Mouse (Mus musculus) midbrain, embryonic 13.5 days (tissue): ENCODE data around the gene Slc26a8. TPM values are rescaled to one million over a fixed set of nuclear protein-coding genes. Genes with fewer than 3 reads are reported as not detected.
A peak's percentile ranks its signal among the peaks of the same experiment; 100 is the strongest.

Source experiments
- ATAC-seq: fragments of 200-750 bp; cut with Nextera tagmentation; 2 replicates; pipeline ENCODE4 v1.8.0; 2017; ENCODE audit warnings: mild to moderate bottlenecking, moderate TSS enrichment, moderate library complexity
- H3K27ac ChIP-seq: fragments of 300-500 bp; sonication (generic); 2 replicates; pipeline ENCODE4 v1.5.1; 2015; ENCODE audit warnings: inconsistent platforms, mild to moderate bottlenecking, moderate library complexity
- H3K27me3 ChIP-seq: fragments of 300-500 bp; sonication (generic); 2 replicates; pipeline ENCODE4 v1.6.1; 2015; ENCODE audit warnings: mild to moderate bottlenecking, inconsistent platforms
- H3K36me3 ChIP-seq: fragments of 300-500 bp; sonication (generic); 2 replicates; pipeline ENCODE4 v1.6.1; 2015; ENCODE audit warnings: mild to moderate bottlenecking, inconsistent platforms
- H3K4me1 ChIP-seq: fragments of 300-500 bp; sonication (generic); replicated peaks from 2 replicates; pipeline ENCODE4 v1.6.1; 2015; ENCODE audit warnings: inconsistent platforms
- H3K4me2 ChIP-seq: fragments of 300-500 bp; sonication (generic); replicated peaks from 2 replicates; pipeline ENCODE4 v1.6.1; 2015; ENCODE audit warnings: moderate library complexity, mild to moderate bottlenecking, inconsistent platforms
- H3K4me3 ChIP-seq: fragments of 300-500 bp; sonication (generic); replicated peaks from 2 replicates; pipeline ENCODE4 v1.5.1; 2015; ENCODE audit warnings: mild to moderate bottlenecking, inconsistent platforms
- H3K9ac ChIP-seq: fragments of 300-500 bp; sonication (generic); replicated peaks from 2 replicates; pipeline ENCODE4 v1.6.1; 2015; ENCODE audit warnings: mild to moderate bottlenecking, inconsistent platforms
- H3K9me3 ChIP-seq: fragments of 300-500 bp; sonication (generic); 2 replicates; pipeline ENCODE4 v1.6.1; 2016; ENCODE audit warnings: mild to moderate bottlenecking, inconsistent platforms
- WGBS: fragments of 180-500 bp; shearing (Covaris S2); methylation state at CpG from one replicate; pipeline ENCODE4 v1.1.7; 2015; 5-methylcytosine and 5-hydroxymethylcytosine counted together
- polyA plus RNA-seq: library from polyadenylated mRNA; unstranded; fragments of >200 nt; fragmentation: Nextera tagmentation; extraction: Ambion mirVana; gene quantifications from 2 replicates; pipeline ENCODE4 v1.2.1, GENCODE M21; 2015

Slc26a8 gene
- polyA plus RNA-seq, 1 experiment from 2014 or later: 1.3 TPM

DNA sequence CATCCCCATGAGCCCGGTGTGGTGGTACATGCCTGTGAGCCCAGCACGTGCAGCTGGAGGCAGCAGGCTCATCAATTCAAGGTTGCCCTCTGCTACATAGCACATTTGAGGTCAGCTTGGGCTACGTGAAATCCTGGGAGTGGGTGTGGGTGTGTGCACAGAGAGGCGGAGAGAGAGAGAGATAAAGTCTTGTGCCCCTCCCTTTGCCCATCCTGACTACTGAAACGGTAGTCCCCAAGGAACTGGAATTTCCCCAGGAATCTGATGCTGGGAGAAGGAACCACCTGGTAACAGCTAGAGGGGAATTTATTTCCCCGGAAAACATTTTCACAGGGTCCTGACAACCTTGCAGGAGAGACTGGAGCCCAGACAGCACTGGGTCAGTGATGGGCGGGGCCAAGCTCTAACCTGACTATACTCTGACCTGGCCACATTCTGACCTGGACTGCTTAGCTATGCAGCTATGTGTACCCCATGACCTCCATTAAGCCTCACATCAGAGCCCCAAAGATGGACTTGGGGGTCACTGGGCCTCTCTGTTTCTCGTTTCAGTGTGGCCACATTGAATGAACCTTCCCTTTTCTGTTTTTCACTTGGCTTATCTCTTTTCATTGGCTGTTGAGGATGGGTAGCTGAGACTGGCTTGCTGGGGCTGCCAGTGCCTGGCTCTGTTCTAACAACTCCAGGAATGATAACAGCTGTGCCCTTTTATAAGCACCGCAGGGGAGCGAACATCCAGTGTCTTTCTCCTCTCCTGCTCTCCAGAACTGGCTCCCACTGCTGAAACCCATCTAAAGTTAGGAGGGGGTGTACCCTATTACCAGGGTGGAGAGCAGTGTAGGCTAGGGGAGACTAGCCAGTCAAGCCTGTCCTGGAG is 61.5 kb downstream of the Slc26a8 start:
- WGBS: 70% methylated on average over 10 of the region's 10 CpGs
- ATAC-seq: no peak
- Histone ChIP-seq H3K9ac (0 out of 2 replicates have a peak overlapping the region, but pooled peaks have one; percentile 1), H3K4me1 (no peaks in the 10 kb centered on the region), H3K27ac (no peak overlapping the region), H3K36me3 (no peaks in the 10 kb centered on the region), H3K4me2 (no peak overlapping the region), H3K4me3 (no peak overlapping the region), H3K27me3 (no peaks in the 10 kb centered on the region), H3K9me3 (no peaks in the 10 kb centered on the region)

DNA sequence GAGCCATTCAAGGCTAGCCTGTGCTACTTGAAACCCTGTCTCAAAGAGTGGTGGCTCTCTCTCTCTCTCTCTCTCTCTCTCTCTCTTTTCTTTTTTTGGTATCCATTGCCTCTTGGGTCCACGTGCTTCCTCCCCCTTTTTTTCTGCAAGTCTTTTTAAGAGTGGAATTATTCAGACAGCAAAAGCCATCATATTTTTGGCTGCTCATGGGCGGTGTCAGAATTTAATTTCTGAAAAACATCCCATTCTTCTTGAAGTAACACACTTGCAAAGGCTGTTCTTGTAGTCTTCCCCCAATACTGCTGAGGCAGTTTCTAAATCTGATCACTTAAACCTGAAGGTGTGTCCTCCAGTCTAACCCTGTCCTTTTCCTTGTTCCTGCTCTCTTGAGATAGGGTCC is 63.1 kb downstream of the Slc26a8 start:
- H3K4me3 ChIP-seq: no peak overlapping the region
- no peaks in the 10 kb centered on the region for H3K36me3 ChIP-seq
- H3K27ac ChIP-seq: no peak overlapping the region
- no peak overlapping the region for H3K4me2 ChIP-seq
- H3K4me1 ChIP-seq: 0 out of 2 replicates have a peak, but pooled peaks cover 3% of the 10 kb centered on the region
- H3K27me3 ChIP-seq: no peaks in the 10 kb centered on the region
- no peak for ATAC-seq
- H3K9me3 ChIP-seq: no peaks in the 10 kb centered on the region
- WGBS: 74% methylated on average over 2 of the region's 2 CpGs
- H3K9ac ChIP-seq: no peak overlapping the region

DNA sequence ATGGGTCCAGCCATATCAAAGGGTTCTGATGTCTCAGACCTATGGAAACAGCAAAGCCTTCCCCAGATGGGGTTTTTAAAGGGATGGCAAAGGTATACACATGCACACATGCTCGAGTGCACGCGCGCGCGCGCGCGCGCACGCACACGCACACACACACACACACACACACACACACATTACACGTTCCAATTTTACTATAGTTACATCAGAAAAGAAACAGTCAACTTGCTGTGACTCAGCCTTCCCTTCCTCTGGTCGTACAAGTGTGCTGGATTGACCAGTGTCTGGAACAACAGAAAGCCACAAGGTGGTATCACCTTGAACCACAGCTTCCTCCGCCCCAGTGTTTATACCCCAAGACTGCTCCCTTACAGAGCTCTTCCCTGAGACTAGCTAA is 64.7 kb downstream of the Slc26a8 start:
- no peak overlapping the region for H3K9ac ChIP-seq
- no peak overlapping the region for H3K4me3 ChIP-seq
- H3K4me1 ChIP-seq: peaks cover 15% of the 10 kb centered on the region
- no peaks in the 10 kb centered on the region for H3K36me3 ChIP-seq
- H3K27ac ChIP-seq: no peak overlapping the region
- ATAC-seq: no peak
- no peaks in the 10 kb centered on the region for H3K27me3 ChIP-seq
- WGBS: 90% methylated on average over 15 of the region's 15 CpGs
- H3K4me2 ChIP-seq: no peak overlapping the region
- H3K9me3 ChIP-seq: no peaks in the 10 kb centered on the region

DNA sequence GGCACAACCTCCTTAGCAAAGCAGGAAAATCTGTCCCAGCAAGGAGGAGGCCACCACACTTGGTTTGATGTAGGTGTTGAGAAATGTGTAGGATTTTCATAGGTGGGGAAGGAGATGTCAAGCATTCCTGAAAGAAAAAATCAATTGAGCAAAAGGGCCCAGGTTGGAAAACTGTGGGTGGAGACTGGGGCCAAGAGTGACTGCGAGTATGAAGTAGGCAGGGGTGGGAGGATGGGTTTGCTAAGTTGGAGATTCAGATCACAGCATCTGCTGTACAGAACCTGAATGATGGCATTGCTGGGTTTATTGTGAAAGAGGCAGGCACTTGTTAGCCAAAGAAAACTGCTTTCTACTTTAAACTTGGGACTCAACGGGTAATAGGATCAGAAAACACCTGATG is 65.2 kb downstream of the Slc26a8 start:
- 88% methylated on average over 2 of the region's 2 CpGs for WGBS
- Histone ChIP-seq H3K27me3 (no peaks in the 10 kb centered on the region), H3K4me1 (peaks cover 20% of the 10 kb centered on the region), H3K9ac (no peak overlapping the region), H3K4me2 (no peak overlapping the region), H3K9me3 (no peaks in the 10 kb centered on the region), H3K4me3 (no peak overlapping the region), H3K27ac (no peak overlapping the region), H3K36me3 (peaks cover 4% of the 10 kb centered on the region)
- ATAC-seq: no peak

DNA sequence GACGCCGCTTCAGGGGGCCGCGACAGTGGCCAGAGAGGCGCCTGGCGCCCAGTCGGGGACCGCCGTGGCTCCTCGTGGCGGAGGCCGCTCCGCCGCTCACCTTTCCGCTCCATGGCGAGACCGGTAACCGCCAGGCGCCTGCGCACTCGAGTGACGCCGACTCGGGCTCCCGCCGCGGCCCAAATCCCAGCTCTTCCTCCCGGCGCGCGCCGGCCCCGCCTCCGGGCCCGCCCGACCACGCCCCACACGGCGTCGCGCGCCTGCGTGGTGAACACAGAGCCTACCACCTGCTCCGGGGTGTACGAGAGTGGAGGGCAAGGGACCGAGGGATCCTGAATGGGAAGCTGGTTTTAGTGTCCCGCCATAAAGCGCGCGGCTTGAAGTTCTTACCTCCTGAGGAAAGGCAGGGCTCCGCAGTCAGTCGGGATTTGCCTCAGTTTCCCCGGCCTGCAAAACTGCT is 67.7 kb downstream of the Slc26a8 start, which contains the start of gene Srpk1:
TSS of gene Srpk1 (minus strand) at position 410 of the 460 bp plus-strand sequence.
- peak within 1 kb of the TSS; percentile 99 for H3K9ac ChIP-seq
- H3K4me3 ChIP-seq: peak within 1 kb of the TSS; percentile 98
- H3K4me1 ChIP-seq: peaks cover 39% of the 10 kb centered on the region
- peaks cover 18% of the 10 kb centered on the region for H3K36me3 ChIP-seq
- H3K27me3 ChIP-seq: no peaks in the 10 kb centered on the region
- no peaks in the 10 kb centered on the region for H3K9me3 ChIP-seq
- peak; percentile 97 for ATAC-seq
- H3K4me2 ChIP-seq: peak within 1 kb of the TSS; percentile 79
- 1% methylated on average over 47 of the region's 53 CpGs for WGBS
- peak within 1 kb of the TSS; percentile 93 for H3K27ac ChIP-seq

DNA sequence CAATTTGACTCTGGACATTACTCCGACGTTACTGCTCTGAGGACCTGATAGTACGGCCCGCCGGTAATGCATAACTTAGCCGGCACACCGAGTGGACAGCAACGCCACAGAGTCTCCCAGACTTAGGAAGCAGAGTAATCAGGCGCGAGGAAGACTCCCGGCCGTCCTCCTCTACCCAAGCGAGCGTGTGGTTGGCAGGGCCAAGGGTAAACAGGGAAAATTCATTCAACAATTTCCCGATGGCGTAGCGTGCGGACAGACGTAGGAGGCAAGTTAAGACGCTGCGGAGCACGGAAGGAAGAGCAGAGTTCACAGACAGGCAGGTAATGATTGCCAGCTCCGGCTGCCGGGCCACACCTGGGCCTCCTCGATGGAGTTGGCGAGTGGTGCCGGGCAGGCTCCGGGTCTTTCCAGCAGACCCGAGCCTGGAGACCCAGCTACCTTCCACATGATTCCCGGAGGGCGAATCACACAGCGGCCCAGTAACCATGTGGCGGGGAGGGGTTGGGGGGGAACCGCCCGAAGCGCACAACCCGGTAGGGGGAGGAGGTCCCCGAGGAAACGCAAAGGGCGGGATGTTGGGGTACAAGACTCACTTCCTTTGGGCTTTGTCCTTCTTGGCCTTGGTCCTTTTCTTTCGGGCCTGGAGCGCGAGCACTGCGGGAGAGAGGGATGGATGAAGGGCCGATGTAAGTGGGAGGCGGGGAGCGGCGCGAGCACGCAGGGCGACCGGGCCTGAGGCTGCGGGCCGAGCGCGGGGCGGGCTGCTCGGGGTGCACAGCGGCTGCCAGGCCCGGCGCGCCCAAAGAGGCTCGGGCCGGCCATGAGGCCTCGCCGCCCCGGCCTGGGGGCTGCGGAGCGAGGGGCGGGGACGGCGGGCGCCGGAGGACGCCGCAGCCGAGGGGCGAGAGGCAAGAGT is 68.4 kb downstream of the Slc26a8 start:
- H3K27ac ChIP-seq: peak overlapping the region; percentile 93
- no peaks in the 10 kb centered on the region for H3K9me3 ChIP-seq
- H3K4me3 ChIP-seq: peak overlapping the region; percentile 98
- no peaks in the 10 kb centered on the region for H3K27me3 ChIP-seq
- H3K36me3 ChIP-seq: peaks cover 19% of the 10 kb centered on the region
- WGBS: under 1% methylated on average over 61 of the region's 78 CpGs
- peak overlapping the region; percentile 79 for H3K4me2 ChIP-seq
- H3K4me1 ChIP-seq: peaks cover 39% of the 10 kb centered on the region
- H3K9ac ChIP-seq: peak overlapping the region; percentile 99
- peak; percentile 79 for ATAC-seq

DNA sequence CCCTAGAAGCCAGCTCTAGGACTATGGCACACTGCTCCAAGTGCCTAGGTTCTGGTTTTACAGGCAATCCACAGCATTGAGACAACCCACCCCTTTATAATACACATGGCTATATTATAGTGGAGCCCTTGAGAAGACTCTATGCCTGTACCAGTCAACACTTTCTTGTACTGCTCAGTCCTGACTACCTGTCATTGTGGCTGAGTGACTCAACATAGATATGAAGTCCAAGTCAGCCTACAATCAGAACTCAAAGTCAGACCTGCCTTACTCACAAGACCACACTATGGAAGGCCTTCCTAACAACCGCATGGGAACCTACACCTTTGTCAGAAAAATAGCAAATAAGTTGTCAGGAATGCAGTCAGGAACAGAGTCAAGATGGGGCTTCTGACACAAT is 71.3 kb downstream of the Slc26a8 start:
- Histone ChIP-seq H3K9ac (no peak overlapping the region), H3K36me3 (peaks cover 39% of the 10 kb centered on the region), H3K27me3 (no peaks in the 10 kb centered on the region), H3K27ac (no peak overlapping the region), H3K4me2 (no peak overlapping the region), H3K4me3 (no peak overlapping the region), H3K4me1 (peaks cover 39% of the 10 kb centered on the region), H3K9me3 (no peaks in the 10 kb centered on the region)
- ATAC-seq: no peak
- 95% methylated on average over 1 of the region's 1 CpGs for WGBS

DNA sequence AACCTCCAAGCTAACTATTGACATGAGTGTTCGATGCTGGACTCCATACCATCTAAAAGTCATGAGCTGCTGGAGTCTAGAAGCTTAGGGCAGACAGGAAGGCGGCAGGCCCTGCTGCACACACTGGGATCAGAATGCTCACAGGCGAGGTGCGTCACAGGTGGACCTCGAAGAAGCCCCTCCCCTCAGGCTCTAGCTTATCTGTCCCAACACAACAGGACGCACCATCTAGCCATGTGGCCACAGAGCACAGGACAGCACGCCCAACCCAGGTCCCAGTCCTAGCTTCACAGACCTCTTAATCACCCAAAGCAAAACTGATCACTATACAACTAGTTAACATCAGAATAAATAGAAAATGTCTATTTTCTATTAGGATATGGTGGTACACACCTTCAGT is 71.9 kb downstream of the Slc26a8 start:
- Histone ChIP-seq H3K27me3 (no peaks in the 10 kb centered on the region), H3K27ac (no peak overlapping the region), H3K9ac (no peak overlapping the region), H3K9me3 (no peaks in the 10 kb centered on the region), H3K4me3 (no peak overlapping the region), H3K4me2 (no peak overlapping the region), H3K4me1 (peaks cover 39% of the 10 kb centered on the region), H3K36me3 (peaks cover 39% of the 10 kb centered on the region)
- 92% methylated on average over 7 of the region's 7 CpGs for WGBS
- no peak for ATAC-seq

DNA sequence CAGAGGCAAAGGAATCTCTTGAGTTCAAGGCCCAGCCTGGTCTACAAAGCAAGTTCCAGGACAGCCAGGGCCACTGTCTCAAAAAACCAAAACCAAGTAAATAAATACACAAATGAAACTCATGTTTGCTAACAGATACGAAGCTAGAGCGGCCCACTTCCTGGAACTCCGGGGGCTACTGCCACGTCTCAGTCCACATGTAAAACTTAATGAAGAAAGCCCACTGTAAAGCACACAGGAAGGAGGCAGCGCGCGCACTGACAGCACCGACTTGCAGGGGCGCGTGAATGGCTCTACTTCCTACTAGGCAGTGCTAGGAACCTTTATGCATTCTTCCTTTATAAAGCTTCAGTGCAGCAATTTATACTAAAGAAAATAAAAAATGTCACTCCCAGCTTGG is 72.4 kb downstream of the Slc26a8 start:
- Histone ChIP-seq H3K4me1 (peaks cover 37% of the 10 kb centered on the region), H3K27me3 (no peaks in the 10 kb centered on the region), H3K4me2 (no peak overlapping the region), H3K36me3 (peaks cover 39% of the 10 kb centered on the region), H3K9ac (no peak overlapping the region), H3K4me3 (no peak overlapping the region), H3K9me3 (no peaks in the 10 kb centered on the region), H3K27ac (no peak overlapping the region)
- WGBS: 93% methylated on average over 10 of the region's 10 CpGs
- no peak for ATAC-seq

DNA sequence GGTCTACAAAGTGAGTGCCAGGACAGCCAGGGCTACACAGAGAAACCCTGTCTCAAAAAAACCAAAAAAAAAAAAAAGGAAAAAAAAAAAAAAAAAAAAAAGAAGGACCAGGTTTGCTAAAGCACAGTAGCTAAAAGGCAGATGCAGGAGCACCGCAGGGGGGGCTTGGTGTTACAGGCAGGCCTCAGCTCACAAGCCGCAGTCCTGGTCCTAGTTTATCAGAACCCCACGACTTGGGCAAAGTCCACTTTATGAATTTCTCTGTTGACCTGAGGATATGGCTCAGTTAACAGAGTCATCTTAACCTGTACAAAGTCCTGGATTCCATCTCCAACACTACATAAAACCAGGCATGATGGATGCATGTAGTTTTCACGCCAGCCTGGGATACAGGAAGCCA is 74.7 kb downstream of the Slc26a8 start:
- Histone ChIP-seq H3K27ac (no peak overlapping the region), H3K36me3 (peaks cover 39% of the 10 kb centered on the region), H3K4me2 (no peak overlapping the region), H3K9me3 (no peaks in the 10 kb centered on the region), H3K27me3 (no peaks in the 10 kb centered on the region), H3K9ac (no peak overlapping the region), H3K4me3 (no peak overlapping the region), H3K4me1 (peaks cover 24% of the 10 kb centered on the region)
- WGBS: 98% methylated on average over 4 of the region's 4 CpGs
- no peak for ATAC-seq

DNA sequence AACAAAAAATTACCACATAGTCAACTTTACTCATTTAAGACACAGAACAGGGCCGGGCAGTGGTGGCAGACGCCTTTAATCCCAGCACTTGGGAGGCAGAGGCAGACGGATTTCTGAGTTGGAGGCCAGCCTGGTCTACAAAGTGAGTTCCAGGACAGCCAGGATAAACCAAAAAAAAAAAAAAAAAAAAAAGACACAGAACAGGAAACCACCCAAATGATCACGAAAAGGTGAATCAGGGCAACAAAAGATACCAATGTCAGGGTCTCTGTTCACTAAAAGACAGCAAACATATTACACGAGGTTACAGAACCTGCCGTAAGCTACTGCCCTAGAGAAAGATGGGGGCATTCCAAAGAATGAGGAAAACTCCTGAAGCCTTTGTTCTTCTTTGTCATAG is 76.9 kb downstream of the Slc26a8 start:
- no peaks in the 10 kb centered on the region for H3K27me3 ChIP-seq
- no peak overlapping the region for H3K27ac ChIP-seq
- H3K9me3 ChIP-seq: no peaks in the 10 kb centered on the region
- H3K4me3 ChIP-seq: no peak overlapping the region
- peaks cover 5% of the 10 kb centered on the region for H3K4me1 ChIP-seq
- 92% methylated on average over 6 of the region's 6 CpGs for WGBS
- H3K36me3 ChIP-seq: peaks cover 26% of the 10 kb centered on the region
- ATAC-seq: no peak
- no peak overlapping the region for H3K9ac ChIP-seq
- H3K4me2 ChIP-seq: no peak overlapping the region

DNA sequence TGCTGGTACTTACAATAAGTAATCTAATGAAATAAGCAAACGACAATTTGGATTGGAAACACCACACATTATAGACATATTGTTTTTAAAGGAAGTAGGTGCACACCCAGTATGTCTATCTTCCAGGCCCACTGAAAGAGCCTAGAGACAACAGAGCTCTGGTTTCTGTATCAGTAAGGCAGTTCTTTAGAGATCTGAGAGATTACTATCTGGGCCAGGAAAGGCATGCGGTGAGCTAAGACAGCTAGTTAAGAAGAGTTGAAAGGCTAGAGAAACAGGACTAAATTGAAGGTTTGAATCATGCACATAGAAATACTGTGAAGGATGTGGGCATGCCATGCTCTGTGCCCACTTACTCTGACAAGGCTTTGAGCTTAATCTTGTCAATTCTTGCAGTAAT is 77.4 kb downstream of the Slc26a8 start:
- Histone ChIP-seq H3K27me3 (no peaks in the 10 kb centered on the region), H3K4me3 (no peak overlapping the region), H3K4me2 (no peak overlapping the region), H3K4me1 (peaks cover under 1% of the 10 kb centered on the region), H3K36me3 (peaks cover 30% of the 10 kb centered on the region), H3K9ac (no peak overlapping the region), H3K27ac (no peak overlapping the region), H3K9me3 (no peaks in the 10 kb centered on the region)
- 91% methylated on average over 2 of the region's 2 CpGs for WGBS
- no peak for ATAC-seq
